Mouse (Mus musculus) lung, postnatal 10 days (tissue): ENCODE results near the gene Abcc9.

Source experiments
- DNase-seq: peaks from one replicate; pipeline ENCODE4 v3.0.0; 2021

Gene Abcc9

GRCm38 (mm10) chr6:142701652-142702637, at the start of gene Abcc9:
Gene Abcc9 (minus strand): TSS chr6:142702315.
- DNase-seq = peak; percentile 31

- no peak for DNase-seq
These were observed 49.2 kb upstream of the Abcc9 start for GRCm38 (mm10) chr6:142751365-142751764.

GRCm38 (mm10) chr6:142748057-142748708, 46.1 kb upstream of the Abcc9 start:
- DNase-seq = peak; percentile 63

GRCm38 (mm10) chr6:142747165-142747564, 45.0 kb upstream of the Abcc9 start:
- DNase-seq = no peak

GRCm38 (mm10) chr6:142746765-142747164, 44.6 kb upstream of the Abcc9 start:
- DNase-seq = no peak

GRCm38 (mm10) chr6:142745484-142745883, 43.4 kb upstream of the Abcc9 start:
- DNase-seq = no peak

GRCm38 (mm10) chr6:142743193-142743592, 41.1 kb upstream of the Abcc9 start:
- DNase-seq = no peak

- no peak for DNase-seq
These were observed 39.6 kb upstream of the Abcc9 start for GRCm38 (mm10) chr6:142741763-142742162.

GRCm38 (mm10) chr6:142738637-142739036, 36.5 kb upstream of the Abcc9 start:
- no peak for DNase-seq

- DNase-seq = no peak
These were observed 36.1 kb upstream of the Abcc9 start for GRCm38 (mm10) chr6:142738225-142738624.

GRCm38 (mm10) chr6:142735302-142736005, 33.3 kb upstream of the Abcc9 start:
- peak; percentile 56 for DNase-seq

- no peak for DNase-seq
These were observed 30.6 kb upstream of the Abcc9 start for GRCm38 (mm10) chr6:142732567-142733290.

GRCm38 (mm10) chr6:142726032-142726431, 23.9 kb upstream of the Abcc9 start:
- DNase-seq = no peak

GRCm38 (mm10) chr6:142721731-142722130, 19.6 kb upstream of the Abcc9 start:
- no peak for DNase-seq

GRCm38 (mm10) chr6:142720641-142721040, 18.5 kb upstream of the Abcc9 start:
- no peak for DNase-seq

- no peak for DNase-seq
These were observed 16.1 kb upstream of the Abcc9 start for GRCm38 (mm10) chr6:142718167-142718566.

GRCm38 (mm10) chr6:142717186-142717585, 15.1 kb upstream of the Abcc9 start:
- no peak for DNase-seq

- DNase-seq = peak; percentile 61
These were observed 12.9 kb upstream of the Abcc9 start for GRCm38 (mm10) chr6:142715026-142715425.

- DNase-seq = no peak
These were observed 9.0 kb upstream of the Abcc9 start for GRCm38 (mm10) chr6:142711106-142711505.

- DNase-seq = no peak
These were observed 8.6 kb upstream of the Abcc9 start for GRCm38 (mm10) chr6:142710690-142711089.

GRCm38 (mm10) chr6:142708369-142708768, 6.3 kb upstream of the Abcc9 start:
- DNase-seq = no peak

- no peak for DNase-seq
These were observed 4.6 kb upstream of the Abcc9 start for GRCm38 (mm10) chr6:142706688-142707087.
